Mouse (Mus musculus) MEL (cell line): ENCODE results near the gene Cntn3. TPM values are rescaled to one million over a fixed set of nuclear protein-coding genes. Genes with fewer than 3 reads are reported as not detected.
A peak's percentile ranks its signal among the peaks of the same experiment; 100 is the strongest.

Source experiments
- DNase-seq: peaks from one replicate; pipeline ENCODE4 v3.0.0; 2011; ENCODE audit warnings: low read depth, low spot score
- H3K27ac ChIP-seq: 2 replicates; pipeline ENCODE4 v1.5.1; 2012; ENCODE audit warnings: low read depth, mild to moderate bottlenecking, control low read depth, low read length, moderate library complexity; ENCODE audit not compliant: control insufficient read depth
- H3K27me3 ChIP-seq, 2 experiments: fragments of 150-350 bp in 1 of 2; sonication (generic) in 1 of 2; 2 replicates each; pipeline ENCODE4 v1.6.1; 2012; ENCODE audit warnings: low read length in 2 of 2, mild to moderate bottlenecking in 2 of 2, improper control_type of control experiment in 1 of 2, moderate library complexity in 1 of 2; ENCODE audit not compliant: insufficient read depth in 2 of 2, control insufficient read depth in 1 of 2
- H3K36me3 ChIP-seq, 2 experiments: 2 replicates each; pipeline ENCODE4 v1.6.1; 2012 to 2014; ENCODE audit warnings: low read length in 2 of 2, improper control_type of control experiment in 1 of 2, inconsistent platforms in 1 of 2, mild to moderate bottlenecking in 1 of 2; ENCODE audit not compliant: insufficient read depth in 2 of 2, control insufficient read depth in 1 of 2
- H3K4me1 ChIP-seq, 2 experiments: fragments of 150-350 bp in 1 of 2; sonication (generic) in 1 of 2; 2 replicates each; pipeline ENCODE4 v1.6.1; 2012; ENCODE audit warnings: low read length in 2 of 2, improper control_type of control experiment in 1 of 2, mild to moderate bottlenecking in 1 of 2; ENCODE audit not compliant: insufficient read depth in 2 of 2, control insufficient read depth in 1 of 2
- H3K4me3 ChIP-seq, 2 experiments: fragments of 150-350 bp in 1 of 2; sonication (generic) in 1 of 2; 2 replicates each; pipeline ENCODE4 v1.5.1; 2012; ENCODE audit warnings: low read depth in 2 of 2, low read length in 2 of 2, mild to moderate bottlenecking in 2 of 2, moderate library complexity in 2 of 2, control low read depth in 1 of 2, improper control_type of control experiment in 1 of 2; ENCODE audit not compliant: control insufficient read depth in 1 of 2, insufficient read depth in 1 of 2
- H3K79me2 ChIP-seq: 2 replicates; pipeline ENCODE4 v1.6.1; 2012; ENCODE audit warnings: mild to moderate bottlenecking, low read length, moderate library complexity; ENCODE audit not compliant: control insufficient read depth, poor library complexity, insufficient read depth
- H3K9ac ChIP-seq: 2 replicates; pipeline ENCODE4 v1.6.1; 2012; ENCODE audit warnings: low read depth, mild to moderate bottlenecking, control low read depth, low read length, moderate library complexity; ENCODE audit not compliant: control insufficient read depth, poor library complexity, severe bottlenecking
- H3K9me3 ChIP-seq: fragments of 150-350 bp; sonication (generic); replicated peaks from 2 replicates; pipeline ENCODE4 v1.6.1; 2012; ENCODE audit warnings: mild to moderate bottlenecking, low read length, improper control_type of control experiment, moderate library complexity; ENCODE audit not compliant: insufficient read depth
- BHLHE40 ChIP-seq: IDR thresholded peaks from 2 replicates; pipeline ENCODE4 v1.6.1; 2012; ENCODE audit warnings: low read depth, mild to moderate bottlenecking, inconsistent platforms, low read length, improper control_type of control experiment, borderline replicate concordance
- CHD1 ChIP-seq: IDR thresholded peaks from 2 replicates; pipeline ENCODE4 v1.6.1; 2012; ENCODE audit warnings: low read depth, mild to moderate bottlenecking, inconsistent platforms, low read length, improper control_type of control experiment
- E2F4 ChIP-seq: IDR thresholded peaks from 2 replicates; pipeline ENCODE4 v1.6.1; 2011; ENCODE audit warnings: low read depth, low read length, improper control_type of control experiment, borderline replicate concordance
- ELF1 ChIP-seq: IDR thresholded peaks from 2 replicates; pipeline ENCODE4 v1.6.1; 2014; ENCODE audit warnings: low read depth, mild to moderate bottlenecking, inconsistent platforms, low read length, improper control_type of control experiment, moderate library complexity
- EP300 ChIP-seq, 2 experiments: IDR thresholded peaks; 2 replicates each; pipeline ENCODE4 v1.6.1; 2011; ENCODE audit warnings: improper control_type of control experiment in 2 of 2, low read length in 2 of 2, low read depth in 1 of 2, mild to moderate bottlenecking in 1 of 2
- JUND ChIP-seq: IDR thresholded peaks from 2 replicates; pipeline ENCODE4 v1.6.1; 2011; ENCODE audit warnings: low read depth, mild to moderate bottlenecking, improper control_type of control experiment, low read length
- KAT2A ChIP-seq: conservative IDR thresholded peaks from 2 replicates; pipeline ENCODE4 v1.6.1; 2012; ENCODE audit warnings: low read depth, low read length, improper control_type of control experiment, inconsistent platforms
- MAZ ChIP-seq: IDR thresholded peaks from 2 replicates; pipeline ENCODE4 v1.6.1; 2012; ENCODE audit warnings: low read depth, mild to moderate bottlenecking, inconsistent platforms, low read length, improper control_type of control experiment
- POLR2A ChIP-seq, 2 experiments: IDR thresholded peaks; 2 replicates each; pipeline ENCODE4 v1.6.1; 2011 to 2012; ENCODE audit warnings: low read length in 2 of 2, mild to moderate bottlenecking in 2 of 2, control low read depth in 1 of 2, improper control_type of control experiment in 1 of 2, low read depth in 1 of 2, moderate library complexity in 1 of 2; ENCODE audit not compliant: control insufficient read depth in 1 of 2, insufficient read depth in 1 of 2, poor library complexity in 1 of 2
- POLR2AphosphoS2 ChIP-seq: IDR thresholded peaks from 2 replicates; pipeline ENCODE4 v1.6.1; 2011; ENCODE audit warnings: low read length, improper control_type of control experiment
- POLR2AphosphoS5 ChIP-seq: IDR thresholded peaks from 2 replicates; pipeline ENCODE4 v1.6.1; 2012; ENCODE audit warnings: low read depth, borderline replicate concordance, mild to moderate bottlenecking, inconsistent platforms, low read length, moderate library complexity, mixed read lengths
- RAD21 ChIP-seq: IDR thresholded peaks from 2 replicates; pipeline ENCODE4 v1.6.1; 2011; ENCODE audit warnings: mild to moderate bottlenecking, low read depth, low read length, improper control_type of control experiment
- SMC3 ChIP-seq: IDR thresholded peaks from 2 replicates; pipeline ENCODE4 v1.6.1; 2011; ENCODE audit warnings: low read depth, low read length, improper control_type of control experiment
- ZC3H11A ChIP-seq: IDR thresholded peaks from 2 replicates; pipeline ENCODE4 v1.6.1; 2012; ENCODE audit warnings: low read depth, mild to moderate bottlenecking, inconsistent platforms, low read length, improper control_type of control experiment
- ZKSCAN1 ChIP-seq: IDR thresholded peaks from 2 replicates; pipeline ENCODE4 v1.6.1; 2012; ENCODE audit warnings: low read depth, mild to moderate bottlenecking, inconsistent platforms, low read length, improper control_type of control experiment, moderate library complexity
- ZMIZ1 ChIP-seq: IDR thresholded peaks from 2 replicates; pipeline ENCODE4 v1.6.1; 2012; ENCODE audit warnings: low read depth, mild to moderate bottlenecking, inconsistent platforms, low read length, improper control_type of control experiment, moderate library complexity
- polyA plus RNA-seq, 2 experiments: library from polyadenylated mRNA; stranded (reverse) in 1 of 2; unstranded in 1 of 2; fragments of >175 nt in 1 of 2; fragments of >200 nt in 1 of 2; gene quantifications; 2 replicates each; pipeline versions ENCODE4 v1.2.1 to v1.2.4; 2012; ENCODE audit warnings: low replicate concordance in 2 of 2, low read depth in 1 of 2; ENCODE audit not compliant: insufficient read length in 2 of 2, insufficient read depth in 1 of 2, missing spikeins in 1 of 2
- total RNA-seq: library from RNA; depleted of rRNA; stranded (reverse); fragments of 300-350 nt; gene quantifications from 2 replicates; pipeline ENCODE4 v1.2.3, GENCODE M21; 2012

Cntn3 gene
- total and polyA plus RNA-seq, 3 experiments: 0.85 to 1.1 TPM; not detected in 1

DNA sequence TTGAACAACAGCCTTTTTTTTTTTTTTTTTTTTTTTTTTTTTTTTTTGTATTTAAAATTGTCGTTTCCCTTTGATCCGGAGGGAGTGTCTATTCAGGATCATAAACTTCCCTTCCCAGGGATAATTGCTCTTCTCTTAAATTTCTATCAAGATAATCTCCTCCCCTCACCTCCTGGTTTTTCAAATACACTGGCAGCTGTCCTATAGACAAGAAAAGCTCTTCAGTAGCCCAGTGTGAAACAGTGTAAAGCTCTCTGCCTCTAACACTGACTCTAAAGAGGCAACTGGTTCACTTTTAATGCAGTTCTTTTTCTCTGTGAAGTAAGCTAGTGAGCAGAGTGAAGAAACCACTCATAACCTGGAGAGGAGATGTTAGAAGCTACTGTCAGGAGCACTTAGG is 290.0 kb downstream of the Cntn3 start:
- Histone ChIP-seq H3K9ac (no peak overlapping the region), H3K27ac (no peak overlapping the region), H3K36me3 (no peaks in the 10 kb centered on the region), H3K27me3 (no peaks in the 10 kb centered on the region), H3K79me2 (no peaks in the 10 kb centered on the region), H3K4me1 (no peaks in the 10 kb centered on the region), H3K9me3 (no peaks in the 10 kb centered on the region), H3K4me3 (no peak overlapping the region)
- no peak for DNase-seq
- no peak for TF ChIP-seq E2F4
- TF ChIP-seq KAT2A: no peak
- TF ChIP-seq ZC3H11A: no peak
- no peak for TF ChIP-seq RAD21
- no peak for TF ChIP-seq POLR2AphosphoS5
- no peak for TF ChIP-seq ZMIZ1
- TF ChIP-seq CHD1: no peak
- no peak for TF ChIP-seq POLR2AphosphoS2
- TF ChIP-seq JUND: no peak
- TF ChIP-seq SMC3: no peak

DNA sequence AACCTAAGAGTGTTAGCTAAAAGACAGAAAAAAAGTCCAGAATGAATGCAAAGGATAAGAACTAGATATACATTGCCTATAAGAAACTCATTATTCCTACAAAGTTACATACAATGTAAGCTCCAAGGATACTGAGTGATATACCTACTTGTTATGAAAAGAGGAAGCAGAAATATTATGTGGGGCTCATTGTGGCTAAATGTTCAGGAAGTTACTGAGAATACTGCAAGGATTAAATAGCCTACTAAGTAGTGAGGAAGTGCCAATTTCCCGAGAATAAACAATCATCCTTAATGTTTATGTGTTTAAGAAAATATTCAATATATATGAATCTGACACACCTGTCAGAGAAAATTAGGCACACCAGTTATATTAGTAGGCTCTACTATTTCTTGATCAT is 341.9 kb downstream of the Cntn3 start:
- H3K9ac ChIP-seq: no peak overlapping the region
- no peaks in the 10 kb centered on the region for H3K27me3 ChIP-seq
- peak overlapping the region in 1 of 2 experiments; percentile 20; a peak in 1 of 4 replicates for H3K4me3 ChIP-seq
- H3K4me1 ChIP-seq: no peaks in the 10 kb centered on the region; a peak in 1 of 4 replicates
- peak; percentile 59 for DNase-seq
- H3K27ac ChIP-seq: no peak overlapping the region
- no peaks in the 10 kb centered on the region for H3K9me3 ChIP-seq
- TF ChIP-seq ZKSCAN1: peak; percentile 83
- peak; percentile 47; the same call in 1 of the 2 replicates for TF ChIP-seq ELF1
- peak in 1 of 2 experiments; percentile 44; a peak in 1 of 4 replicates for TF ChIP-seq EP300 (IDR thresholded peaks at IDR 0.05; ENCODE audit: low read depth in 1 of 2, low read length in 2 of 2)
- TF ChIP-seq BHLHE40: no peak
- TF ChIP-seq CHD1: no peak
- no peak for TF ChIP-seq MAZ
- TF ChIP-seq SMC3: no peak
- TF ChIP-seq POLR2A (IDR thresholded peaks at IDR 0.05; ENCODE audit: control insufficient read depth in 1 of 2, insufficient read depth in 1 of 2, low read depth in 1 of 2, low read length in 2 of 2, poor library complexity in 1 of 2): no peak
- TF ChIP-seq, all 39 proteins: peak for 3
- Histone ChIP-seq H3K36me3 (no peaks in the 10 kb centered on the region; a peak in 1 of 4 replicates), H3K79me2 (no peaks in the 10 kb centered on the region)
